Comparison of ENCODE assay signal across 9 mouse cellular contexts in genomic region chr5:37015612-37016310, GRCm38 (mm10). TPM values are rescaled to one million over a fixed set of nuclear protein-coding genes. Genes with fewer than 3 reads are reported as not detected.
DNase-seq lines count a peak whose midpoint lies in the region; ATAC-seq lines count a peak whose summit lies in the region.
"Had no signal": no experiment of that assay in that cellular context is flagged by ENCODE, and none has a peak within 500 bp of the region (broad histone marks: within the 10 kb centered on the region; RNA-seq: fewer than 3 reads in every experiment).

No protein-coding gene starts in this region.

- peak; percentile 40 to 41 for DNase-seq in heart, postnatal 14 days
- DNase-seq in heart, postnatal 25 days (ENCODE audit: low spot score) = no peak
- peak; percentile 40 to 46 for DNase-seq in B cell, adult 2 months
- peak; percentile 37 for DNase-seq in cerebellum, adult 11-12 months
- peak; percentile 69 for DNase-seq in left cerebral cortex, postnatal 4 days
- DNase-seq in gastrocnemius, adult 8-10 months (ENCODE audit: low spot score in 2 of 2) = no peak
- DNase-seq: liver, embryonic 13.5 days had no signal

- peak overlapping the region; percentile 19 for H3K4me3 ChIP-seq in forebrain, embryonic 15.5 days
- H3K4me3 ChIP-seq in neural tube, embryonic 14.5 days (ENCODE audit: low read depth, low read length) = peak overlapping the region; percentile 10; the same call in 1 of the 2 replicates
- H3K4me3 ChIP-seq: liver, embryonic 13.5 days had no signal

- ATAC-seq in forebrain, embryonic 15.5 days (replicated peaks) = no peak
- no peak for ATAC-seq in neural tube, embryonic 14.5 days (ENCODE audit: low read depth)

- H3K27ac ChIP-seq in forebrain, embryonic 15.5 days (replicated peaks) = no peak overlapping the region
- no peak overlapping the region for H3K27ac ChIP-seq in neural tube, embryonic 14.5 days (ENCODE audit: low read depth, low read length)
- H3K27ac ChIP-seq: liver, embryonic 13.5 days had no signal

- 6% methylated on average over 27 of the region's 27 CpGs for WGBS in forebrain, embryonic 15.5 days
- WGBS in neural tube, embryonic 14.5 days = 5% methylated on average over 27 of the region's 27 CpGs

- H3K9ac ChIP-seq in forebrain, embryonic 15.5 days (replicated peaks) = no peak overlapping the region
- H3K9ac ChIP-seq in neural tube, embryonic 14.5 days (replicated peaks; ENCODE audit: low read depth, low read length) = 0 out of 2 replicates have a peak overlapping the region, but pooled peaks have one; percentile 11
- H3K9ac ChIP-seq: liver, embryonic 13.5 days had no signal

- intact Hi-C loops in heart, postnatal 14 days (cut with DNase I) = no loop called here
- intact Hi-C loops in heart, postnatal 25 days (cut with DNase I) = no loop called here
- intact Hi-C loops in left cerebral cortex, postnatal 4 days (cut with DNase I) = no loop called here

- H3K4me1 ChIP-seq in forebrain, embryonic 15.5 days = peaks cover 7% of the 10 kb centered on the region
- H3K4me1 ChIP-seq in neural tube, embryonic 14.5 days (ENCODE audit: control insufficient read depth, insufficient read depth, low read length) = 0 out of 2 replicates have a peak, but pooled peaks cover 4% of the 10 kb centered on the region
- H3K4me1 ChIP-seq: liver, embryonic 13.5 days had no signal

- H3K4me2 ChIP-seq in forebrain, embryonic 15.5 days (replicated peaks) = peak overlapping the region; percentile 38
- H3K4me2 ChIP-seq in neural tube, embryonic 14.5 days (ENCODE audit: low read depth, low read length) = peak overlapping the region; percentile 34
- H3K4me2 ChIP-seq: liver, embryonic 13.5 days had no signal

- H3K27me3 ChIP-seq in forebrain, embryonic 15.5 days = peaks cover 13% of the 10 kb centered on the region
- no peaks in the 10 kb centered on the region for H3K27me3 ChIP-seq in neural tube, embryonic 14.5 days (ENCODE audit: control insufficient read depth, insufficient read depth, low read length)
- H3K27me3 ChIP-seq: liver, embryonic 13.5 days had no signal

- no peaks in the 10 kb centered on the region for H3K36me3 ChIP-seq in forebrain, embryonic 15.5 days
- no peaks in the 10 kb centered on the region for H3K36me3 ChIP-seq in neural tube, embryonic 14.5 days (ENCODE audit: control insufficient read depth, insufficient read depth, low read length)
- H3K36me3 ChIP-seq: liver, embryonic 13.5 days had no signal

- no peaks in the 10 kb centered on the region for H3K9me3 ChIP-seq in forebrain, embryonic 15.5 days
- no peaks in the 10 kb centered on the region for H3K9me3 ChIP-seq in neural tube, embryonic 14.5 days (ENCODE audit: control insufficient read depth, low read length)
- H3K9me3 ChIP-seq: liver, embryonic 13.5 days had no signal

RNA-seq across cellular contexts. Expression of gene Wfs1, which starts 26.8 kb away (rescaled TPM):
- total RNA-seq in heart, postnatal 14 days (2021) = 10 to 100 TPM; 51.6 to 52.8 TPM
- 100 to 1,000 TPM in 1 of 2 experiments, 10 to 100 TPM in 1; 79.0 to 107 TPM for total RNA-seq in heart, postnatal 25 days (2021)
- 5.3 and 6.1 TPM in 2 replicates for polyA plus RNA-seq in forebrain, embryonic 15.5 days (2015; fragmentation: Nextera tagmentation; extraction: Ambion mirVana)
- 10 to 100 TPM; 16.3 to 25.7 TPM for total RNA-seq in left cerebral cortex, postnatal 4 days (2021)
- polyA plus RNA-seq in neural tube, embryonic 14.5 days (2014; fragmentation: Nextera tagmentation; extraction: Ambion mirVana) = 7.4 and 9.6 TPM in 2 replicates
- 10 to 100 TPM; 51.3 to 68.1 (median 58.9) TPM for total RNA-seq in gastrocnemius, adult 8-10 months (2022)

Comparison
In these comparisons a context has a peak if more than half of its experiments do, and no peak if none do; other contexts are left out.
1. DNase-seq: peak in heart, postnatal 14 days (2 of 2), B cell, adult 2 months (2 of 2), cerebellum, adult 11-12 months (single experiment) and left cerebral cortex, postnatal 4 days (single experiment); none in heart, postnatal 25 days (single experiment) and gastrocnemius, adult 8-10 months (0 of 2).